Mouse (Mus musculus): ENCODE data around the gene Stip1.
A peak's percentile ranks its signal among the peaks of the same experiment; 100 is the strongest.
"Not testable (repeated sequence)": the region's sequence is repeated elsewhere in the genome, so short reads cannot be mapped to it uniquely, and the experiment has no call there.

Stip1 gene

DNA sequence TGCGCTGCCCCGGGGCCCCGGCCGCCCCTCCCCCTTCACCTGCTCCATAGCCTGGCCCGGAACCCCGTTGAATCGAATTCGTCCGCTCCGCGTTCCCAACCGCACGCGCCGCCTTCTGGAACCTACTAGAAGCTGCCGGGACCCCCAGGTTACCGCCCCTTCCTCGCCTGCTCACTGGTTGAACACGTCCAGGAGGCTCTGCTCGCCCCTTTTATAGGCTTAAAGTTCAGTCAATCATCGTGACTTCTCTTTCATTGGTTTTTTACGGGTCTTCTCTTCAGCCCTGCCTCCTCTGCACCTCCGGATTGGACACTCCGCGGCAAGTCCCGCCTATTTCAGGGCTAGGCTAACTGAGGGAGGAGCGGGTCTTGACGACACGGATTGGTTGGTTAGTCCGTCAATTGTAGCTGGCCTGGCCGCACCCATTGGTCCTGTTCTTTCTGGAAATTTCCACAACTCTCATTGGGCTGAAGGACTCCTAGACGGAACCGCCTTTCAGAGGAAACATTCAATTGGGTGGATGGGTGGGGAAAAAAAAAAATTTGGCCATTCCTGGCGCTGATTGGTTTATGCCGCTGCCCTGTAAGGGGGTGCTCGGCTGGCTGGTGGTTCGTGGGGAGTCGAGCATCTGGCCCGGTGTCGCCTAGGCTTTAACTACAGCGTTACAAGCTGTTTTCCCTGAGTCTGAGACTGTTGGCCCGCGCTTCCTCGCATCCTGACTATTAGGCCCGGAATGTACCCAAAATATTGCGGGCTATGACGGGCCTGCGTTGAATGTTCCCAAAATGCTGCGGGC is at the start of gene Stip1:
Gene Stip1 (minus strand): TSS at position 127 of the 796 bp plus-strand sequence.
- DNase-seq: peak; percentile 100

DNA sequence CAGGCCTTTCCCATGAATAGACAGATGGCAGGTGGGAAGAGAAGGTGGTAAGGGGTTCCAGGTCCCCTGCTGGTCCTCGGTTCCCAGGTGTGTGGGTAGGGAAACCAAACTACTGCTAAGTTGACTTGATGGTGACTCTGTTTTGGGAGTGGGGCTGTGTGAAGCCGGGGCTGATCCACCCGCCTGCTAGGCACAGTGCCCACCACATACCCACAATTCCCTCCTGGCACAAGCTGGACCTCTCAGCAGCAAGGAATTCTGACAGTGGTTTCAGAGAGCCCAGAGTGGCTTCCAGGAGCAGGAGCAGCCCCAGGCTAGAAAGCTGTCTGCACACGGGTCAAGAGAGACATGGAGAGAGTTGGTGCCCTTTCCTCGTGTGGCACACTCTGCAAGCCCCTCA is 49.3 kb upstream of the Stip1 start:
- no peak for DNase-seq

DNA sequence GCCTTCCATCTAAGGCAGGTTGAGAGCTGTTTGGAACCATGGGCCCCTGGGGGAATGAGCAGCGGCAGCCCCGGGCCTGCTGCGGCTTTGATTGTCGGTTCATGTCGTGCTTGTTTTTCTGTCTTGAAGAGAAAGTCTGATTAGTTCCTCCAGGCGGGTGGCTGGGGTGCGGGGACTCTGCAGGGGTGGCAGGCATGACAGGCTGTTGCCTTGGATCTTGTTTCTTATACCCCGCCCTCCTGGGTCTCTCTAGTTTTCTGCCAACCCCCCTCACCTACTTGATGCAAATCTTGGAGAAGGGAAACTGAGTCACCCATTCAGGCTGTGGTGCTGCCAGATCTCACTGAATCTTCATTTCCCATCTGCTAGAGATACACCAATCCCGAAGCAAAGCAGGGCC is 48.8 kb upstream of the Stip1 start:
- no peak for DNase-seq

DNA sequence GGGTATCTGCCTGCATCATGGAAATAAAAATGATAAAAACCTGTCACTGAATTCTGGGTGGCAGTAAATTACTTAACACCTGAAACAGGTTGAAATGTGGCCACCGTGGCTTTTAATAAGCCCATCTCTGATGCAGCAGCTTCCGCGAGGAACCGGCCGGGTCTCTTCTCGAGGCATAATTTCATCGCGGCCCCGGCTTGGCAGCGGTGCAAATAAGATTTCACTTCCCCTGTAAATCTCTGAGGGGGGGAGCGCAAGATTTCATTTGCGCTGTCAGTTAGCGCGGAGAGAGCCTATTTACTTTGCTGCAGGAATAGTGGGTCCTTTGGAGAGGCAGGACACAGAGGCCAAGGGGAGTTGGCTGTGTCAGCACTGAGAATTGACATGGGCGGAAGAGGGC is 45.0 kb upstream of the Stip1 start:
- no peak for DNase-seq

DNA sequence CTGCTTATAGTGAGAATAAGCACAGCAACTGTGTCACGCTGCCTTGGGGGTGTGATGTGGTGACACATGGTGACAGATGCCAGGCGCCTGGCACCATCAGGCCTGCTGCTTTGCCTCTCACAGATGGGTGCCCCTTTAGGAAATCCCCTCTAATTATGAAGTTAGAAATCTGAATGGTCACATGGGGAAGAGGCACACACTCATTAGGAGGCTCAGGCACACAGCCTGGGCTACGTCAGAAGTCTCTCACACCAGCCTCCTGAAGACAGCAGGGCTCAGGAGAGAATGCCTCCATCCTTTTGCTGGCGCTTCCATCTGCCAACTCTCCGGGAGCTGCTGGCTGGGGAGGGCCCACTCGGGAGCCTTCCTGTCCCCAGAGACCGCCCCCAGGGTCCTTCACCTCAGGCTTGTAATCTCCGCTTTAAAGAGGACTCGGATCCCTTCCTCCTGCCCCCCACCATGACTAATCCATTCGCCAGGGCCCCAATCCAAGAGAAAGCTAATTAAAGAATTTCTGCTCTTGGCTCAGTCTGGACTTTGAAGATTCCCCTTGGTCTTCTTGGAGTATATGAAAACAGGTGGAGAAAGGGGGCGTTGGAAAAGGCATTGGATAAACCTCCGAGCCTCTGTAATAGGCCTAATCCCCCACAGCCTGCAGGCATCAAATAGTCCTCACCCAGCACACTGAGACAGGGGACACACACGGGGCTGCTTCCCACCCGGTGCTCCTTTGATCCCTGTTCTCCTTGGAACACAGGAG is 43.4 kb upstream of the Stip1 start:
- peak; percentile 67 for DNase-seq

DNA sequence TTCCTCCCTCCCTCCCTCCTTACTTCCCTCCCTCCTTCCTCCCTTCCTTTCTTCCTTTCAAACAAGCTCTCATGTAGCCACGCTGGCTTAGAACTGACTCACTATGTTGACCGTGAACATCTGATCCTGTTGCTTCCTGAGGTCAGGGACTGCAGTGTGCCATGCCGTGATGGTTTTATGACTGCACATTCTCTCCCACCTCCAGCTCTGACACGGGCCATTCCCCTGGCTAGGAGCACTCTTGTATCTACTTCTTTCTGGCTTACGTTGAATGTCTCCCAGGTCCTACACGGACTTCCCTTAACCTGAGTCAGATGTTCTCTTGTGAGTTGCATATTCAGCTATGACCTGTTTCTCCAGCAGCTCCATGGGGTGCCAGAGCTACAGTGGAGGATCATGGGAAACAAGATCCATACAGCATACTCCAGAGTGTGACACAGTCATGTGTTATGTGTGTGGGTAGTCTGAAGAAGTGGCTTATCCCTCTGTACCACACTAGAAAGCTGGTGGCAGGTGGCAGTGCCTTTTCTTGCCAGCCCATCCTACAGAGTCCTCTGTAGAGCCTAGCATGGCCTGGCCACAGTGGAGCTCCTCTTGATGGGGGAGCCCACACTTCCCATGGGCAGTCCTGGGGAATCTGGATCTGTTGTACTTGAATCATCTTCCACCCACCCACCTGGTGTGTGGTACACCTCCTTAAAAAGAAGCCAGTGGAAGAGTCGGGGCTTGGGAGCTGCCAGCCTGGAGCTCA is 41.9 kb upstream of the Stip1 start:
- DNase-seq: no peak

DNA sequence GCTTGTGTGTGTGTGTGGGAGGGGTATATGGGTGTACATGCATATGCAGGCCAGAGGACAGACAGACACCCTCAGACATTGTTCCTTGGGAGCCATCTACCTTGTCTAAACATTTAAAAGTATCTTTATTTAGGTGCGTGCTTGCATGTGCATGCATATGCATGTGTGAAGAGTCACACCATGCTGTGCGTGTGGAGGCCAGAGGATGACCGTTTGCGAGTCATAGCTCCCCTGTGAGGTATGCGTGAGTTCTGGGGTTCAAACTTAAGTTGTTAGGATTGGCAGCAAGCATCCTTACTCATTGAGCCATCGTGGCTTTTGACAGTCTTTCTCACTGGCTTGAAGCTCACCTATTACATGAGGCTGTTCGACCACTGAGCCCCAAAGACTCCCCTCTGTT is 38.5 kb upstream of the Stip1 start:
- DNase-seq: no peak

DNA sequence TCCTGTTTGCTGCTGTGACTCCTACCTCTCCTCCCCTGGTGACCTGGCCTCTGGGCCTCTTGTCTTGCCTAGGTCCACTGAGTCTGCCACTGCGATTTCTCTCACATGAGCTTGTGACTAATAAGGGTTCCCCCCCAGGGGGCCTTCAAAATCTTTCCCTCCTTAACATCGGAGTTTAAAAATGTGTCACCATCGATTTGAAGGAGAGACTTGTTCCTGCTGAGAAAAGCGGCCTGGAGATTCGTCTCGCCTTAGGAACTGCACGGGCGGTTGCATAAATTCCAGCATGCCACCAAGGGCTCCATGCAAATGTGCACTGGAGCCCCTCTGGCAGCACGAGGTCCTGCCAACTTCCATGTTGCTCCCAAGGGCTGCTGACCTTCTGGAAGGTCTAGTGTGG is 37.9 kb upstream of the Stip1 start:
- no peak for DNase-seq

DNA sequence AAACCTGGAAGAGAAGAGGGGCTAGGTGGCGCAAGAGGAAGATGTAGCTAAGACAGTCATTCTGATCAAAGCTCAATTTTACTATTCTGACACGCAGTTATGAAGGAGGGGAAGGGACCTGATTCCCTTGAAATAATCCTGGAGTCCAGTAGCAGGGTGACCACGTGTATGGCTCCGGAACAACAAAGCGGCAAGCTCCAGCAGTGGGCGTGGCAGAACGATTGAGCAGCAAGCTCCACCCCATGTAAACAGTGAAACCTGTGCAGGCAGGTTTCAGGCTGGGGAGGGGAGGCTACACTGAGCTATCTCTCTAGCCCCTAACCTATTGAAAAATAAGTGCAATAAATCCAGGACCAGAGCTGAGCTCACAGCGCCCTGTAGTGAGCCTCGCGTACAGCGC is 35.6 kb upstream of the Stip1 start:
- not testable (repeated sequence) for DNase-seq

DNA sequence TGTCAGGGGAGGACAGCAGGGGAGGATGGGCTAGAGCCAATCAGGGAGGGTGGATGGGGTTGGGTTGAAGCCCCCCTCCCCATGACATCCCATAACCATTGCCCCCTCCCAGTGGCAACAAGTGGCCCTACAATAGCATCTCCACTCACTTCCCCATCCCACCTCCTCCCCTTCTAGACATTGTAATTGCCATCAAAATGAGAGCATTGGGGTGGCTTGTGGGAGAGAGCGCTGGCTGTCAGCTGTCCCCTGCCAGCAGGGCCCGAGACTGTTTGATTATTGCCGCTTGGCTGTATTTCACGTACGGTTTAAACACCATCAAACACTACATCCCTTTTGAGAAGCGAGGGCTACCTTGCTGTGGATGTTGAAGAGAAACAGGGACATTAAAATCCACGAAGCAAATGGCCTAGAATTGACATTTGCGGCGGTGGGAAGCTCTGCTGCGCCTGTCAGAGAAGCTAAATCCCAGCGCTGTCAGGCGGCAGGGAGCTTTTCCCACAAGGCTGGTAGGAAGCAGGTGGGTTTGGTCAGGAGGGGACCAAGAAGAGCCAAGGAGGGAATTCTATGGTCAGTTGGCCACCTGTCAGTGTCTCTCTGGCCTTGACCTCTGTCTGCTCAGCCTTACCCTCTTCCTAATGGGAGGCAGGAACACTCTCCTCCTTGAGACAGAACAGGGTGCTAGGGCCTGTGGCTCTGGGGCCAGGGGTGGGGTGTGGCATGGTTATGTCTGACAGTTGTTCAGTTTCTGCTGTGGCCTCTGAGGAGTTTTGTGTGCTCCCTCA is 34.4 kb upstream of the Stip1 start:
- DNase-seq: no peak

DNA sequence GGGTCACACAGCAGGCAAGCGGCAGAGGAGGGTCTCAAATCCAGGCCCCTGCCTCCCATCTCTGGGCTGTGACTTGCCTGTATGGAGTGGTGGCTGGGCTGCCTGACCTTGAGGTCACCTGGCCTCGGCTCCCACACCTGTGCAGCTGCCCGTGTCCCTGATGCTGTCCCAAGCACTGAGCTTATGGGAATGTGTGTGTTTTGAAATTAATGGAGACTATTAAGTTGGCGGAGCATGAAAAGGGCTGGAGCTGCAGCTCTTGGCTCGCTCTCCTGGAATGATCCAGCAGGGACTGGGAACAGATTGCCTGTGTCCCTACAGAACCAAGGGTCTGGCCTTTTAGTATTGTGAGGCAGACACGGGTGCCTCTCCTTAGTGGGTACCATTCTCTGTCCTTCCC is 32.5 kb upstream of the Stip1 start:
- no peak for DNase-seq

DNA sequence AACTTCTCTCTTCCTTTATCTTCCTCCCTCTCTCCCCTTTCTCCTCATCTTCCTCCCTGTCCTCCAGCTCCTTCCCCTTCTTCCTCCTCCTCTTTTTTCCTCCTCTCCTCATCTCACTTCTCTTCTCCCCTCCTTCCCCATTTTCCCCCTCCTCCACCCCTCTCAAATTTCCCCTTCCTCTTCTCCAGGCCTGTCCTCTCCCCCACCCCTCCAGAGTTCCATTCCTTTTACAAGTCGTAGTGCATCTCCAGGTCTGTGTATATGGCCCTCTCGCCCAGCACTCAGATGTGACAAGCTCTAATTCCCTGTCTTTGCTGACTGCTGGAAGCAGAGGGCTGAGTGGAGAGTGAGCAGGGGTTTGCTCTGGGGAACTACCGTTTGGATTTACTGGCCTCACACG is 31.0 kb upstream of the Stip1 start:
- no peak for DNase-seq

DNA sequence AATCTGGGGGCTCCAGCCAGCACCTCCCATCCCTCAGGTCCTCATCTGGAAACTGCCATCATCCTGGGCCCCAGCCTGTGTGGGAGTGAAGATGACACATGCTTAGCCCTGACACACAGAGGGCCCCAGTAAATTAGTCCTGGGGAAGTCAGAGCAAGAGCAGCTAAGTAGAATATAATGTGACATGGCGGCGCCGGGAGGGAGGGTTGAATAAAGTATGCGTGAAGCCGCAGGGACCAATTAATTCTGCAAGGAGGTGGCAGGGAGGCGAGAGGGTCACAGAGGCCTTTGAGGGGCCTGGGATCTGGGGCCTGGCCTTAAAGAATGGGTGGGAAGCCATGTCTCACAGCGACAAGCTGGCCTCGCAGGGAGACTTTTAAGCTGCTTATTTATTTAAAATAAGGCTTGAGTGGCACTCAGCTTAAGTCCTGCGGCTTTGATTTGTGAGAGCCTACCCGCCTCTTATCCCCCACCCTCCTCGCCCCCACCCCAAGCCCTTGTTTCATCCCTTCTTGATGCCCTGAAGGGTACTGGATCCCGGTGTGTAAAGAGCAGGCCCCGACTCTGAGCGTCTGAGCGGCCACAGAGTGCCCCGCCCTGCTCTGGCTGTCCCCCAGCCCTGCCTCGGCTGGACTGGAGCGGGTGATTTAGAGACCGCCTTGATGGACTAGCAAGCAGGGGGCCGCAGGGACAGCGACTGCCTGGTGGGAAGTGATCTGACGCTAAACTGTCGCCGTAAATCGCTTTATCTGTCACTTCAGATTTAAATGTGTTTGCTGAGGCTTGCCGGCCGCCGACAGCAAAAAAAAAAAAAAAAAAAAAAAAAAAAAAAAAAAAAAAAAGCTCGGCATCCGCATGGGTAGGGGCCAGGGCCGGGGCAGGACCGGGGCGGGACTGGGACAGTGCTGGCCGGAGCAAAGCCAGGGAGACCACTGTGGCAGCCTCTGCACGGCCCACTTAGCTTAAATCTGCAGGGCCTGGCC is 30.3 kb upstream of the Stip1 start:
- no peak for DNase-seq

DNA sequence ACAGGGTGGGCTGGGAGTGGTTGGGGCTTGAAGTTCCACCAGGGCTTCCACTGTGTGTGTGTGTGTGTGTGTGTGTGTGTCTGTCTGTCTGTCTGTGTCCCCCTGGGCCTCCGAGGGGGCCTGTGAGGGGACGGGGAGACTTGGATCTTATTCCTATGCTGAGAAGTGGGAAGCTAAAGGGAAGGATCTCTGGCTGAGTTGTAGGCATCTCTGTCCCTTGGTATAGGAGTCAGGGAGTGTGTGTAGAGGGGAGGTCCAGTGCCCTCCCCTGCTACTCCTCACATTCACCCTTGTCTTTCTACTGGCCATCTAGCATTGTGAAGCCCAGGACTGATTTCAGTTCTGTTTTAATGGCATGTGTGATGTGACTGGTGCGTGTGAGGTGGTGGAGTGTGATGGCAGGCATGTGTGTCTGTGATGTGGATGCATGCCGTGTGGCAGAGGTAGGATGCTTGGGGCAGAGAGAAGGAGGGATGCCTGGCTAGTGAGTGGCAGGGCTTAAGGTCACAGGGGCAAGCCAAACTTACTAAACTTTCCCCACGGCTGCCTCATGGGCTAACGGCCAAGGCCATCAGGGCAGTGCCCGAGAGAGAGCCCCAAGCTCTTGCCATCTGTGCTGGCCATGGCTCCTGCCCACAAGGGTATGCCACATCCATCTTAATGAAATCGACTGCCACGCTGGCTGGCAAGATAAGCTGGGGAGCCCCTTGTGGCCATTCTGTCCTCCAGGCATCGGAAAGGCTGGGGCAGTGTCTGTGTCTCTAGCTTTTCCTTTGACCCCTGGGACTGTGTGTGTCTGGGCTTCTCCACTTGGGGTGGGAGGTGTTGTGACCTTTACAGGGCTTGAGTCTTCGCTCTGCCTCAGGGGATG is 29.1 kb upstream of the Stip1 start:
- DNase-seq: no peak

DNA sequence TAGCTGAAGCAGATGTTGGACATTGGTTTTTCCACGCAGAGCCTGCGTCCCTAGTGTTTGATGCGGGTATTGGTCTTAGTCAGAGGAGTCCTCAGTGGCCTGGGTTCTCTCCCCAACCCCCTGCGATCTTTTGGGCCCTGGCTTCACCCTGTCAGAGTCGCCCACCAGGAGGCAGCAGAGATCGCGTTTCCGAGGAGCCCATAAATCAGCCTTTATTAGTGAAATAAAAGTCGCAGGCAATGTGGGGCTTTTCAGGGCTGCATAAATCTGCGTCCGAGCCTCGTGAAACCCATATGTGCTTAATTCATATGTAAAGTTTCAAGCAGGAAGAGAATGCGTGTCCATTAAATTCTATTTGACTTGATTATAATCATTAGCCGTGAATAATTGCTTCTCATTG is 28.4 kb upstream of the Stip1 start:
- DNase-seq: peak; percentile 56

DNA sequence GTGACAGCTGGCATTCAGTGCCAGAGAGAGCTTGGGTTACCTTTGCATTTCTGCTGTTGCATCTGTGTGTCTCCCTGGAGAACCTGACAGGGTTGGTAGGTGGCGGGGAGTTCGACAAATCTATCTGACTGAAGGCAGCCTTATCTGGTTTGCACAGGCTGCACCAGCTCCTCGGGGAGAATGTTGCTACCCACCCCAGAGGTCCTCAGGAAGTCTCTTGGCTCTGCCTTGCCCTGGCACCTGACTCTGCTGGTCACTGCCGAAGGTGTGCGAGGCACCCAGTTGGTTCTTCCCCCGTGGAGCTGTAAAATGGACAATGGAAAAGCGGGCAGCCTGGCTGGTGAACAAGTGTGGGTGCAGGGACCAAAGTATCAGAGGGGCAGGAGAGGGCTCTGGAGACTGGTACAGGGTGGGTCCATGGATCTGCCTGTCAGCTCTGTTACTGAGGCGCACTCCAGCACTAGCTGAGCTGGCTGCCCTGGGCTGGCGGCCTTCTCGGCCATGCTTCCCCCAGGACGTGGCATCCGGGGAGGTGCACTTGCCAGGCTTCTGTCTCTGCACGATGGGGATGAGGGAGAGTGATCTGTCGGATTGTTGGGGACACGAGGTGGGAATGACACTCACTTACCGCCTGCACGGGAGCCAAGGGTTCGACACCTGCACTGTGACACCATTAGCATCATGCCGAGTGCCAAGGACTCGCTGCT is 27.7 kb upstream of the Stip1 start:
- DNase-seq: no peak

DNA sequence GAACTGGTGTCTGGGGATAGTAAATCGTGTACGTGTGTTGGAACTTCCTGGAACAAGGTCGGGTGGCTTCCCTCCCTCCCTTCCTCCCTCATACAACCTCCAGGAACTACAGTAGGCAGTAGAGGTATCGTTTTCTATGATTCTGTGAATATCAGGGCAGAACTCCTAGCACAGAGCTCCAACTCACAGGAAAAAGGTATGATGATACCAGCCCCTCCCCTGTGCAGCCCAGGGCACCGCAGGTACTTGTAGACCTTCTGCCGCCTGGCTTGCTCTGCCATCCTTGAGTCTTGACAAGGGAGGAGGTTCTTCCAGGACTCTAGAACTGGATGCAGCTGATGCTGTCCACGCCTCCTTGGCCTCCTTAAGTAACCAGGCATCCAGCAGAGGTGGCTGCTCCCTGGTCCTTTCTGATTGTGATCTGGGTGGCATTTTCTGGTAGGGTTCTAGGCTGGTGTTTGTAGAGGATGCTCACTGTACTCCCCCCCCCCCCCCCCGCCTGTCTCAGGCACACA is 27.1 kb upstream of the Stip1 start:
- DNase-seq: no peak

DNA sequence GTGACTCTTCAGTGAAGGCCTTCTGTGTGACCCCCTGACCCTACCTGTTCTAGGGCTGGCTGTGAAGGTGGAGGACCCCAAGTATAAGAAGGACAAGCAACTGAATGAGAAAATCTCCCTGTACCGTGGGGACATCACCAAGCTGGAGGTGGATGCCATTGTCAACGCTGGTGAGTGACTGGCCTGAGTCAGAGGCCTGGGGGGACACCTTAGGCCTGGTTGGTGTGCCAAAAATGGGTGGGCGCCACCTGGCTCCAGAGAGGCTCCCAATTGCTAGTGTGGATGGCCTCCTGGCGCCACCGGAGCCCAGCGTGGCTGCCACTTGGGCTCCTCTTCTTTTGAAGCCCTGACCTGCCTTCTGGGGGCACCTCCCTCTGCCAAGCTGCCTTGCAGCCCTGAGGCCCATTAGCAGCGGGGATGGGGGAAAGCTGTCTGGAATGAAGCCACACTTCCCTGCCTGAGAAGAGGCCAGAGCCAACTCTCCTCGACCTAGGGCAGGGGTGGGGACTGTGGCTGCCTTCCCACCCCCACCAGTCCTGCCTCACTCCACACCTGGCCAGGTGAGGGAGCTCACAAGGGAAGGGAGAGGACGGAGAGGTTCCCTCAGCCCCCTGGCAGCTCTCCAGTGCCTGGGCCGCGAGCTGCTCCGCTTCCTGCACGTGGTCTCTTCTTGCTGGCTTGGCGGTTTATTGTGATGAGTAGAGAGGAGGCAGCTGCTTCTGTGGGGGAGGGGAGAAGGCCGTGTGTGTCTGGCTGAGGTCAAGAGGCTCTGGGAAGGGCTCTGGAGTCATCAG is 26.5 kb upstream of the Stip1 start:
- DNase-seq: no peak

DNA sequence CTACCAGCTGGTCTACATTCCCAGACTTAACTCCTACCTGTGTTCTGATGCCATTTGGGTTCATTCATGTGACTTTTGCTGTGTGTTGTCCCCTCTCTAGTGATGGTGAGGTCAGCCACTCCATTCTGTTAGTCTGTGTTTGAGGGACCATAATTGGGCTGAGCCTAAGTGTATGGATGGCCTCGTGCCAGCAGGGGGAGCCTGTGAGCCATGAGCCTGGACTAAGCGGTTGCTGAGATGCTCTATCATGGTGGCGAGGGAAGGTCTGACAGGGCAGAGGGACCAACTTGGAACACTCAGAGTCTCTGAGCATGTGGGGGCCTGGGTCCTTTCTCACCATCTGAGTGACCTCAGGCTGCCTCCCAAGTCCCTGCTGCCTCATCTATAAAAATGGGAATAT is 24.8 kb upstream of the Stip1 start:
- peak; percentile 75 for DNase-seq
